Mouse (Mus musculus) A20 (cell line): Measurements from ENCODE around the gene Pctp.

Experiments used
- DNase-seq: peaks from one replicate; pipeline ENCODE4 v3.0.0-alpha.2; 2011; ENCODE audit warnings: low read depth, low spot score

The Pctp gene

DNA sequence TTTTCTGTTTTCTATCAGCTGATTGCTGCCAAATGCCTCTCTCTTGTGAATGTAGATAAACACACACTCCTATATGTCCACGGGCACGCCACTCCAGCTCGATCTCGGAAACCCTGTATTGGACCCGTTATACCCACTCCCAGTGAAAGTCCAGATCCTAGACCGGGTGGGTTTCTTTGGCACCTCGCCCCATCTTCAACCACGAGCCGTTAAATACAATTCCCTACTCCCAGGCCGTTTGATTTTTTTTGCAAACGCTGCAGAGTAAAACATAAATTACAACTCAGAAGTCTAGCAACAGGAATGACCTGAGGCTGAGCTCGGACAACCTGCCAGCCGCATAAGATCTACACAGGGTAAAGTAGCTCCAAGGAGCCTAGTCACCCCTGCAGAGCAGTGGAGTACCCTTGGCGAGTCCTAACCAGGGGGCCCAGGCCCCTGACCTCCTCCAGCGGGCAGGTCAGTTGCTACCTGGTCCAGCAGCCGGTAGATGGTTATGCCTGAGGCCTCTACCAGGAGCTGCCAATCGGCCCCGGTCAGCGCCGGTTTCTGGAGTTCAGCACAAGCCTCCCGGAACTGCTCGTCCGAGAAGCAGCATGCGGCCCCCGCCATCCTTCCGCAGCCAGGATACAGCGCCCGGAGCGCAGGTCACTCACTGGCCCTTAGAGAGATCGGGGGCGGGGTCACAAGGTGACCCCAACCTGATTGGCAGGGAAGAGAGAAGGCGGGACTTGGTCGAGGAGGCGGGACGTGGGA, at the start of gene Pctp:
TSS of gene Pctp (minus strand) at position 664 of the 756 bp plus-strand sequence.
- peak; percentile 94 for DNase-seq

DNA sequence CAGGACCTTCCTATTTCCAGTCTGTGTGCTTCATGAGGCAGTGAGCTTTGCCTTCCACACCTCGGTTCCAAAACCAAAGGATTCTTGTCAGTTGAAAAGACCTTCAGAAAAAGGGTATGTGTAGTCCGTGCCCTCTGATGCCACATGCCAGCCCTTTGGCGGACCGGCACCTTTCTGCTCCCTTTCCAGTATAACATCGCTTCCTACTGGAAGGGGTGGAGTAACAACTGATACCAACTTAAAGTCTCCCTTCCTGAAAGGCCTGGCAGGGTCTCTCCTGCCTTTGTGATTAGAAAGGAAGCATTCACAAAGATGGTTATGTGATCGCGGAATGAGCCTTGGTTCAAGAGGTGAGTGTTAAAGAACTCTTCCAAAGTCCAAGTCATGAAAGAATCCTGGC, 47.3 kb upstream of the Pctp start:
- no peak for DNase-seq

DNA sequence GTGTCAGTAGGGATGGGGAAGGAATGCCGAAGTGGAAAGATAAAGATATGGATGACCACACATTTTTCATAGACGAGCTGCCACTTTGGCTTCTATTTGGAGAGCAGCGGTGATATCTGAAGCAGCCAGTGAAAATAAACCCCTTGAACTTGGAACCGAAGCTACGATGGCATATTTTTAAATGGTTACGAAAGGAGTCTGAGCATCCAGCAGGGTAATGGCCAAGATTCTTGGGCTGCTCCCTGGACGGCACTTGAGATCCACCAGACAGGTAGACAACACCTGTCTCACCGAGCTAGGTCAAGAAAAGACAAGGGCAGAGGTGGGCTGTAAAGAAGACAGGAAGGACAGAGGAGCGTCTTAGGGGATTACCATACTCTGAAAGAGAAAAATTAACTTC, 44.6 kb upstream of the Pctp start:
- no peak for DNase-seq

DNA sequence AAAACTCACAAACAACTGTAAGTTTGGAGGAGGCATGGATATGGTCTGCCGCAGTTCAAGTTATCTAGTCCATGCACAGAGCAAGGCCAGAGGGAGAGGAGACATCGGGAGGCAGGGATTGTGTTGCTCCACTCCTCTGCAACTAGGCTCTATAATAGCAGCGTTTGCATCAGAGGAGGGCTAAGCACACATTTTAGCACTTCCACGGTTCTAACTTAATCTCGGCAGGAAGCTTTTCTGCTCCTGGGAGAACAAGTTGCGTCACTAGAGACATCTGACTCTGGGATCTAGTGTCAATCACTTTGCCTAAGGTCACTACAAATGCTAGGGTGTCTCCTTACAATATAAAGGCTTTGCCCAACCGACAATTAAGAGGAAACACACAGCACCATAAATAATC, 43.5 kb upstream of the Pctp start:
- DNase-seq = no peak

DNA sequence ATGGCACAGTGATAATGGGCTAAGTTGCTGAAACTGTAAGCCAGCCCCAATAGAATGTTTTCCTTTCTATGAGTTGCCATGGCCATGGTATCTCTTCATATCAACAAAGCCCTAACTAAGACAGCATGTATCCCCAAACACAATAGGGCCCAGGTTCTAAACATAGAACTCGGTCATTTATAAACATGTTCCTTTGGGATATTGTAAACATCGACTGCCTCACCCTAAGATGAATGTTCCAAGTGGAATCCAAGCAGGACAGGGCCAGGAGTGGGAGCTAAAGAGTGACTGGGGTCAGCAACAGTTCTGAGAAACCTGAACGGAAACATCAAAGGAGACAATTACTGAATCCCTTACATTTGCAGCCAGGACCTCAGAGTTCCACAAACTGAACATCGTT, 41.8 kb upstream of the Pctp start:
- no peak for DNase-seq

DNA sequence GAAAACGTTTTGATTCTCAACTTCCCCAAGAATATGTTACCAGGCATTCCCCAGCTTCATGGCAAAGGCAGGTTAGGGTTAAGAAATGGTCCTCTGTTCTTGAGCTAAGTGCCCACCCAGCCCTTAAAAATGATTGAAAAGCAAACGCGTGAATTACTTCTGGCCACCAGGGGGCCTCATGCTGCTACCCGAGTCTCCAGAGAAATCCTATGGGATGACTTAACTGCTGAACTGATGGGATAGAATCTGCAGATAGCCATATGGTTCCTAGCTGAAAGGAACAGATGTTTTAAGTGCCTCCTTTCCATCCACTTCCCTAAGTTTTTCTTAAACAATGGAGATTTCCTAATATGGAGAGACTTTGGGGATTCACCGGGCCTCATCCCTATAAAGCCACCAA, 35.3 kb upstream of the Pctp start:
- DNase-seq = peak; percentile 26

DNA sequence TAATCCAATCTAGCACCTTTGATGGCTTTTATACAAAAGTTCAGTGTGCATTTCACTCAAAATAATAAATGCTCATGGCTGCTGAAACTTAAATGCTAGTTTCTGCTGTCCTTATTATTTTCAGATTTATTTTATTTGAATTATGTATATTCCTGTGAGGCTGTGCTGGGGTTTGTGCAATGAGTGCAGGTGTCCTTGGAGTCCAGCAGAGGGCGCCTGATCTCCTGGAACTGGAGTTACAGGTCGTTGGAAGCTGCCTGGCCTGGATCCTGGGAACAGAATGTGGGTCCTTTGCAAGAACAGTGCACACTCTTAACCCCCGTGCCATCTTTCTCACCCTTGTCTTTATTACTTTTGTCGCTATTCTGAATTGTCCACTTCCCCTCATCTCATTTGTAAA, 33.7 kb upstream of the Pctp start:
- DNase-seq = peak; percentile 19

DNA sequence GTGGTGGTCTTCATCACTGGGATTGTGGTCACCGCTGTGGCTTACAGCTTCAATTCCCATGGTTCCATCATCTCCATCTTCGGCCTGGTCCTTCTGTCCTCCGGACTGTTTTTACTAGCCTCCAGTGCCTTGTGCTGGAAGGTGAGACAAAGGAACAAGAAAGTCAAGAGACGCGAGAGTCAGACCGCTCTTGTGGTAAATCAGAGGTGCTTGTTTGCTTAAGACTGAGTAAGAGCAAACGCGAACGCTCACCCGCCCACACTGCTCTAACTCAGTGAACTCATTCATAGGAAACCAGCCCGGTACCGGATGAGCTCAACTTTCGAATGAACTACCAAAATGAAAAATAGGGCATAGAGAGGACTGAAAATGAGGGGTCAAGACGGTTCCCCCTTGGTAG, 32.8 kb upstream of the Pctp start:
- DNase-seq = no peak

DNA sequence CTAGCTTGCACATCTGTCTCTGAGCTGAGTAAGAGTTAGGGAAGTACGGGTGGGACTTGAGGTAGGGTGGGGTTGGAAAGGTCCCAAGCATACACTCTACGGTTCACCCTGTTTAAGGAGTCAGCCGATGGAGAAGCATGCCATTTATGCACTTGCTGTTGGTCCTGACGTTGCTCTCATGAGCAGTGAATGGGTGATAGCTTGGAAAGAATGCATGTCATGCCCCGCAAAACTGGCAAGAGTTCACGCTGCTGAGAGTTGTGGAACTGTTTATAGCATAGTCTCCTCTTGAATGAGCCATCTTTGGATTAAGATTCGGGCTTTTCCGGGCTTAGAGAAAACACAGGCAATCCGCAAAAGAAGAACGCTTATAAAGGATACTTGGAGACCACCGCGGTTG, 32.0 kb upstream of the Pctp start:
- DNase-seq = no peak

DNA sequence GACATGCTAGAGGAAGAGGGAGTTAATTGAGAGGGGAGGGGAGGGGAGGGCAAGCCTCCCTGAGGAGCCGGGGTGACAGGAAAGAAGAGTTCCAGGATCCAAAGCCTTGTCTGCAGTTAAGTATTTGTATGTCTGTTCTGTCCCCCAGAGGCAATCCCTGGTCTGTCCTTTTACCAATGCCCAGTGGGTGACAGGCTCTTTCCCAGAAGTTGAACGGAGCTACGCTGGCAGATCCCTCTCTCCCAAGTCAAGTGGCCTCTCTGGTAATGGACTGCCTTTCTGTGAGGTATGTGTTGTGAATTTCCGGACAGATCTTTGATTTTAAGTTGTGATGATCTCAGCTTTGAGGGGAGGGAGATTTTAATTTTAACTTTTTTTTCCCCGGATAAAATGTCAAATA, 30.7 kb upstream of the Pctp start:
- DNase-seq = no peak

DNA sequence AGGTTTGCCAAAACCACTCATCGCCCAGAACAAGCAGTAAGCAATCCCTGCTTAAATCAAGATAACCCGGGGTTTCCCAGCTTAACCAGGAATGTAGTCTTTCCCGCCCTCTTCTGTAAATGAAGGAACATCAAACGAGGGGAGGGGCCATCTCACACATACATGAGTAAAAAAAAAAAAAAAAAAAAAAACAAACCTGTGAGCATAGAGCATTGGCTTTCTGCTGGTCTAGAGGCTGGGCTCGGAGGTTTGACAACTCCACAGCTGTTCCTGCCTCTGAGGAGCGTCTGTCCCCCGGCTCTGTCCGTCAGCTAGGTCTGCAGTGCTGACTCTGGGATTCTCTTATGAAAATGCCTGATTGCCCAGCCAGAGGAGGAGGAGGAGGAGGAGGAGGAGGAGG, 30.1 kb upstream of the Pctp start:
- DNase-seq = no peak

DNA sequence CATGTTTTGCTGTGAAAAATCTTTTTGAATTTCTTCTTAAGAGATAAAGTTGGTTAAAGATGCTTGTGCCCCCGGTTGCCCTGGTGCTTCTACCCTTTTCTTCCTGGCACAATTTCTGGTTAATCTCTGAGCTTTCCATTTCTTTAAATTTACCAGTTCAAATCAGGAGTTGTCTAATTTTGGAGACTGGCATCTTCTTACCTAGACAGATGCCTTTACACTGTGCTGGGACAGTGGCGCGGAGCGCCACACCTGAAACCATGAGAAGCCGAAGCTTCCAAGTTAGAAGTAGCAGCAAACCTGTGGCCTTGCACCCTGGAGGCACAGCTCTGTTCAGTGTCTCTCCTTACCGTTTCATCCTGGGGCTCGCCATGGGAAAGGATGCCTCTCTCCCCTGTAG, 28.4 kb upstream of the Pctp start:
- DNase-seq = no peak

DNA sequence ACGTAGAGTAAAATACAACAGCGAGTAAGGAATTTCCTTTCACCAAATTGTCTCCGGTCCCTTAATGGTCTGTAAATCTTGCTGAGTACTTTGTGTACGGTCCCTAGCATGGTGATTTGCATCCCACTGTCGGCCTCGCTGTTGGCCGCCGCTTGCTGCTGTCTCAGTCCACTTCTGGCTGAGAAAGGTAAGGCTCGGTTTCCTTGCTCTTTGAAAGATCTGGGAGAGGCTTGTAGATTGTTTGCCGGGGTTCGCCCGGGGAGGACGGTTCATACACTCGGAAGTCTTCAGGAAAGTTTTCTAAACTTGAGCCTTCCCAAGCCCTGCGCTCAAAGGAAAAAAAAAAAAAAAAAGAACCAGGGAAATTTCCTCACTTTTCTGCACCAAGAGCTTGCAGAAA, 27.9 kb upstream of the Pctp start:
- peak; percentile 71 for DNase-seq

DNA sequence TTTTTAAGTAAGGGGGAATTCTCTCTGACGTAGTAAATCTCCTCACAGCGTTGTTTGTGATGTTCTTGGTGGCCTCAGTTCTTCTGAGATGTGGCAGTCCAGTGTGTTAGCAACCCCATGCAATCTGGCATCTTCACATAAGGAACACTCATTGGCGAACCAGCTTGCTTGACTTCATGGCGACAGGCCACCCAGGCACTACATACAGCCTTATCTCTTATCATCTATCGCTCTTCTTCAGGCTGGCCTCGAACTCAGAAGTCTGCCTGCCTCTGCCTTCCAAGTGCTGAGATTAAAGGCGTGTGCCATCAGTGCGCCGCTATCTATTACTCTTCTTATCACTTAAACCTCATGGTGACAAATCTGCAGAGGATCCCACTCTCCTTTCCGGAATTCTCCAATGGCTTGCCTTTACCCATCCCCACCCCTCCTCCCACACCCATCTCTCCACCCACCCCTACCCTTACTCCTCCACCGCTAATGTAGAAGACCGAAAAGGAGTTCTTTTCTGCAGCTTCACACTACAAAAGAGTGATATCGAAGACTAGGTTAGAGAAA, 27.2 kb upstream of the Pctp start, which contains the start of gene Tmem100:
TSS of gene Tmem100 (plus strand) at position 508 of the 558 bp plus-strand sequence.
- DNase-seq = no peak

DNA sequence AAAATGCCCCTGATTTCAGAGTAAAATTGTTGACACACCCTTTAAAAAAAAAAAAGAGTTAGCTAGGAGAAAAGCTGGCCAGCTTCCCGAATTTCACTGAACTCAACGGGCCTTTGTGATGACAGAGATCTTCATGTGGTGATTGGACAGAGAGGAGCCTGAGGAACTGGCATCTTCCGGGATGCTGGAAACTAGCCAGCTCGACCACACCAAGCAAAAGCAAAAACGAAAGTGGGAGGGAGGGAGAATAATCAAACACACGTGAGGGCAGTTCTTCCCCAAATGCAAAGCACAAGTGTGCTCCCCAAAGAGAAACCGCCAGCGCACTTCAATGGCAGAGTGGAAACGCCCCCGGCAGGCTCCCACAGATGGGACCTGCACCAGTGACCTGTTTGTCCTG, 26.7 kb upstream of the Pctp start:
- DNase-seq = no peak

DNA sequence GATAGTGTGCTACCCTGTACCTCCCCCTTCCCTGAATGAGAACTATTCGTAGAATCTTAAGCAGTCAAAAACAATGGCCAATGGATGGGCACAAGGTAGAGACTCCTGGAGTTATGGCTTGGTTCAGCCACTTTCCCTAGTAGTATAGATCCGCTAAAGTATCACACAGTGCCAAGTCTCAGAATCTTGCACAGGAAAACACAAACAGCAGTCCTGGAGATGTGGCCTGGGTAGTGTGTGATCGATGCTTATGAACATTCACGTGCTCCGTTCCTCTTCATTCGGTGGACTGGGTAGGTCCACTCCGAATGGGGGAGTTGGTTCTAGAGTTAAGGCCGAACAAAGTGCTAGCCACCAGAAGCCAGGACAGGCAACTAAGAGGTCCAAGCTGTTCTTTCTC, 26.1 kb upstream of the Pctp start:
- no peak for DNase-seq

DNA sequence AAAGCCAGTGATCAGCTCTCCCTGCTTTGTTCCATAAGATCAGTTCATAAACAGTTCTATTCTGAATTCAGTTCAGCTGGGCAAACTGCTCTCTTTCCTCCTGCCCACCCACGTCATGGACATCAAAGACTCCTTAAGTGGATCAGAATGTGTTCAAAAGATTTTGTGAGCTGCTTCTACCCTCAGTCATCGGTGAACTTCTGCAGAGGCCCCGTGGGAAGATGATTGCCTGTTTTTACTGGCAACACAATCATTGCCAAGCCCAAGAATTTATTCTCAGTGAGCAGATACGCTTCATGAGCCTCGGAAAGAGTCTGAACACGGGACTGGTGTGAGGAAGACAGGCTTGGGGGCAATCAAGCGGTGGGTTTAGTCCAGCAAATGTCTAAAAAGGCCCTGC, 24.5 kb upstream of the Pctp start:
- no peak for DNase-seq

DNA sequence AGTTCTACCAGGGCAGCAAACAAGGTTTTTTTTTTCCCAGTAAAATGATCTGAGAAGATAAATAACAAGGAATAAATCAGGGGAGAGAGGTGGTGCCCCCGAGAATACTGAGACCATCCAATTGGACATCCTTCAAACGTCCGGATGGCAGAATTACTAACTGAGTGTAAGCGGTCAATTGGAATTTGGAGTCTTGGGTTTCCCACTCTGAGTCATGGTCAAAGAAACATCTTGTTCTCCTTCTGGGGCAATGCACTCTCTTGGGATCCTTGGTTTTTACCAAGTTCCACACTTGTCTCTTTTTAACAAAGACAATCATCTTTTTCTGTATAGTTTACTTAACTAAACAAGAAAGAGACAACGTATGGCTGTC, 24.1 kb upstream of the Pctp start:
- DNase-seq = no peak

DNA sequence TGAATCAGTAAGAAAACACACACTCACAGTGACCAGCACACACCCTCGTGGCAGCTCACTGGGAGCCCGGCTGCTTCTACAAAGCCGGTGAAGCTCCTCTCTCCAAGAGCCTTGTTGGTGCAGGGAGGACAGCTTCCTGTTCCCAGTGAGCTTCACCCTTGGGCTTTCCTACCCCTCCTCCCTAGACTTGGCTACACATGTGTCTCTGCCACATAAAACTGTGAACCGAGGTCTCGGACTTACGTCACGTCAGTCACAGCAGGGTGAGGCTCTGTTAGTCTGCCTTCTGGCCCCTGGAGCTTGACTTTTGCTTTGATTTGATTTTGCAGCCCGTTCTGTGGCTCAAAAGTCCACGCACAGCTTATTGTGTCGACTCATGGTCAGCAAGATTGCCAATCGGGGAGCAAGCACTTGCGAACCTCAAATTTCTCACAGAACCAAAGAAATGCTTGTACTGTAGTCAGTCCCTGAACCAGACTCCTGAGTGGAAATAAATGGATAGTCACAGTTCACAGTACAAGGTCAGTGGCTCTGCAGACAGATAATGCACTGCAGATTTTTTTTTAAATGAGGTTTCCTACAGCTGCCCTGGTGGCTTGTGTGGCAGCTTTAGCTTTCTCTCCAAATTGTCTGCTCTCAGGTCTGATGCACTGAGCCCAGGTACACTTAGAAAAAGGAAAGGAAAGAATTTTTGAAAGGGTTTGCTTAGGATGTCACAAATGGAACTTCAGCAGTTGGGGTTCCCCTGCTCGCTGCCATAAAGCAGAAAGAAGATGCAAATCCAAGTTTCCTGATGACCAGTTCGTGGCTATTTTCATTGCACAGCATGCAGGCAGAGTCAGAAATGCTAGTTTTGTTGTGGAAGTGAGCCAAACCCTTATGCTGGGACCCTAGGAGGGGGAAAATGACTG, 23.5 kb upstream of the Pctp start:
- no peak for DNase-seq

DNA sequence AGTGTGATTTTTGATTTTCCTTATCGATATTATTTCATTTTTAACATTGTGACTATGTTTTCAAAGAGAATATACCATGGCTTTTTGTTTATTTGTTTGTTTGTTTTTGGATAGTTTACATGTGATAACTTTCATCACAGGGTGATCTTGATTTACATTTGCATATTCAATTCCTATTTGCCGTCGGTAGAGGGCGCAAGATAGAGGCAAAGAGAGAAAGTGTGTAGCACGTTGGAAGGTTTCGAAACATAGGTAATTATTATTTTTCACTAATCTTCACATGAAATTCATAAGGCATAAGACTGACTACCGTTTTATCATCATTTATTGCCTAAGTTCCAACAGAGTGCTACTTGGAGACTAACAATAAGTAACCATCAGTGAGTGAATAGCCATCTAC, 16.5 kb upstream of the Pctp start:
- peak; percentile 53 for DNase-seq

DNA sequence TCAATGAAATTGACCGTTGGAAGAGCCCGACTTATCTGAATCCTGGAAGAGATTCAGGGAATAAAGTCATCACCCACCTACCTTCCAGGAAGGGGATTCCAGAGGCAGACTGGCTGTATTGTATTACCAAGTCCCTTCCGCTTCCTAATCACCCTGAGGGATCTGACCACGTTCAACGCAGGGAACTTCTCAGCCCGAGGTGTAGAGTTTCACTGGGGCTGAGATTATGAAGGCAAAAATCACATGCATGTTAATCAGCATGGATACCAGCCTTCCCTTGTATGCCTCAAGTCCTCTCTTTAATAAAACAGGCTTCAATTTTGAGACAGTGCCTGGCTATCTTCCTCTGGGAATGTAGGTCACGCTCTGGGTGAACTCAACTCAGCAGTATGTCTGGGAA, 12.6 kb upstream of the Pctp start:
- no peak for DNase-seq

DNA sequence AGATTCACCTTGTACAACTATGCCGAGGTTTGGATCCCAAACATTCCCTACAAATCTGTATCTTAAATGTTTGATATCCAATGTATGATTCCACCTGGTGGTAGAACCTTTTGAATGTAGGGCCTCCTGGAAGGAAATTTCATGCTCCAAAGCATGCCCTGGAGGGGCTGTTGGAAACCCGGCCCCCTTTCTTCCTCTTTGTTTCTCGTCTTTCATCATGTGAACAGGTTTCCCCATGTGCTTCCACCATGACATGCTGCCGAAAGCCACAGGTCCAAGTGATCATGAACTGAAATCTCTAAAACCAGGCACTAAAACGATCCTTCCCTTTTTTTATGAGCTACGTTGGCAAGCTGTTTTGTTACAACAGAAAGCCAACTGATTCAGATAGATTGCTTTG, 11.0 kb upstream of the Pctp start:
- no peak for DNase-seq
